Mouse (Mus musculus) cerebellum, adult 2 months (tissue): Measurements from ENCODE around the gene Ank2. TPM values are rescaled to one million over a fixed set of nuclear protein-coding genes. Genes with fewer than 3 reads are reported as not detected.
A peak's percentile ranks its signal among the peaks of the same experiment; 100 is the strongest.

Experiments
- DNase-seq, 2 experiments: peaks; one replicate each; pipeline ENCODE4 v3.0.0; 2021
- H3K27ac ChIP-seq: fragments of 200-500 bp; 2 replicates; pipeline ENCODE4 v1.5.1; 2012; ENCODE audit warnings: low read length, control low read depth, inconsistent platforms; ENCODE audit not compliant: insufficient read depth
- H3K27me3 ChIP-seq: fragments of 200-500 bp; 2 replicates; pipeline ENCODE4 v1.6.1; 2012; ENCODE audit warnings: inconsistent platforms, mild to moderate bottlenecking, low read length, moderate library complexity; ENCODE audit not compliant: control insufficient read depth, insufficient read depth
- H3K4me1 ChIP-seq: fragments of 200-500 bp; 2 replicates; pipeline ENCODE4 v1.6.1; 2011; ENCODE audit warnings: low read length; ENCODE audit not compliant: control insufficient read depth, insufficient read depth
- H3K4me3 ChIP-seq: fragments of 200-500 bp; replicated peaks from 2 replicates; pipeline ENCODE3; 2011; ENCODE audit warnings: mild to moderate bottlenecking, low read depth, low read length, control low read depth; ENCODE audit not compliant: insufficient read depth
- CTCF ChIP-seq: fragments of 200-500 bp; IDR thresholded peaks from 2 replicates; pipeline ENCODE4 v1.5.1; 2011; ENCODE audit warnings: low read depth, mild to moderate bottlenecking, control low read depth, low read length, moderate library complexity, borderline replicate concordance; ENCODE audit not compliant: insufficient read depth
- POLR2A ChIP-seq: fragments of 200-500 bp; IDR thresholded peaks from 2 replicates; pipeline ENCODE4 v1.6.1; 2011; ENCODE audit warnings: low read length, control low read depth, borderline replicate concordance; ENCODE audit not compliant: insufficient read depth
- WGBS: fragments of 180-500 bp; shearing (Covaris S2); methylation state at CpG from one replicate; pipeline ENCODE4 v1.1.7; 2018; 5-methylcytosine and 5-hydroxymethylcytosine counted together
- polyA plus RNA-seq: library from polyadenylated mRNA; depleted of rRNA; stranded (reverse); fragments of >200 nt; gene quantifications from 2 replicates; pipeline ENCODE4 v1.2.3, GENCODE M21; 2012

Ank2 gene
- polyA plus RNA-seq, 1 experiment, result 457 TPM

DNA sequence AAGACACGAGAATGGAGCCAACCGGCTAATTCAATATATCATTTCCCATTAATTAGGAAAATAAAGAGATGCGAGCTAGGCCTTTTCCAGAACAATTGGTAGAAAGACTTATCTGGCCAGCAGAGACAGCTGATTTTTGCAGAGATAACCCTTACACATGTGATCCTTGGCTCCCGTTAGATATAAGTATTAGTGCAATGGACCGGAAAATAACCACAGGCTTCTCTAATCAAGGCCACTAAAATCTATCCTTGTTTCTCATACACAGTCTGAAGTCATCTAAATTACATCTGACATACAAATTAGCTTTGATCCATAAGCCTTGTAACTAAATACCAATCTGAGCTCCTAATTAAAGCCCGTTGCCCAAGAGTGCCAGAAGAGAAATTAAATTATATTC, 181.5 kb downstream of the Ank2 start:
- no peak for DNase-seq
- Histone ChIP-seq H3K27me3 (no peaks in the 10 kb centered on the region), H3K4me3 (no peak overlapping the region), H3K4me1 (no peaks in the 10 kb centered on the region), H3K27ac (no peak overlapping the region)
- 79% methylated on average over 6 of the region's 6 CpGs for WGBS
- TF ChIP-seq POLR2A, result no peak
- TF ChIP-seq CTCF, result no peak

DNA sequence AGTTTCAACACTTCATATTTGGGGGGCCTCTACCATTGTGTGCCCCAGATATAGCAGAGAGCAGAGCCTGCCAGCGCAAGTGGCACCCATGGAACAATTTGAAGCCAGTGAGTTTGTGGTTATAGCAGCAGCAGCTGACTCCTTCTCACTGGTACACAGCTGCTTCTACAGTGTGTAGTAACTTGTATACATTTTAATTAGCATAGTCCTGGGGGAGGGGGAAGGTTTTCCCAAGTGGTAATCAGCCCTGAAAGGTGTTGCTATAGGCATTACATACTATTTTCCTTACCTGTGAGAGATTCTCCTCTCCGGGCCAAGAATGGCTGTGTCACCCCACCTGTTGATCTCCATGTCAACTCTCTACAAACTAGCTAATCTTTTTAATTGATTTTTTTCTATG, 182.4 kb downstream of the Ank2 start:
- Histone ChIP-seq H3K27me3 (no peaks in the 10 kb centered on the region; the same call in 1 of the 2 replicates), H3K4me3 (no peak overlapping the region), H3K4me1 (no peaks in the 10 kb centered on the region), H3K27ac (no peak overlapping the region)
- WGBS, result 99% methylated on average over 2 of the region's 2 CpGs
- DNase-seq, result no peak
- TF ChIP-seq POLR2A (no peak), CTCF (no peak)

GRCm38 (mm10) chr3:127311521-127311920, 187.6 kb downstream of the Ank2 start:
- 81% methylated on average over 6 of the region's 6 CpGs for WGBS
- Histone ChIP-seq H3K4me1 (no peaks in the 10 kb centered on the region; the same call in 1 of the 2 replicates), H3K27me3 (no peaks in the 10 kb centered on the region; the same call in 1 of the 2 replicates), H3K27ac (no peak overlapping the region), H3K4me3 (no peak overlapping the region)
- no peak for DNase-seq
- TF ChIP-seq CTCF (no peak), POLR2A (no peak)

DNA sequence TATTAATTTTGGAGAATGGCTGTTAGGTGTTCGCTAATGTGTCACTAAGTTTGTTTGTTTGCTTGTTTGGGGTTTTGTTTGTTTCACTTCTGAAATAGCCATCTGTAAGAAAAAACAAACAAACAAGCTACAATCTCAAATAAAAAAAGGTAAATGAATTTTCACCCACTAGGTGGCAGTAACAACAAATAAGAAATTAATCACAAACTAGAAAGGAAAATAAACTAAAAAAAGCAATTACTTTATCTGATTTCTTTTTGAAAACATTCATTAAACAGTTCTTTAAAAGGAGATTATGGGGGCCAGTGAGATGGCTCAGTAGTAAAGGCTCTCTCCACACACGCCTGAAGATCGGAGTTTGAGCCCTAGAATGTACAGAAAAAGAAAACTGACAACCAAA, 189.1 kb downstream of the Ank2 start:
- Histone ChIP-seq H3K4me3 (no peak overlapping the region), H3K4me1 (no peaks in the 10 kb centered on the region; the same call in 1 of the 2 replicates), H3K27me3 (no peaks in the 10 kb centered on the region; the same call in 1 of the 2 replicates), H3K27ac (no peak overlapping the region)
- TF ChIP-seq POLR2A (no peak), CTCF (peak; percentile 22; the same call in 1 of the 2 replicates)
- WGBS, result 90% methylated on average over 3 of the region's 3 CpGs
- DNase-seq, result no peak

- Histone ChIP-seq H3K27me3 (no peaks in the 10 kb centered on the region), H3K27ac (no peak overlapping the region)
Observed at GRCm38 (mm10) chr3:127303957-127304553, 195.1 kb downstream of the Ank2 start.

DNA sequence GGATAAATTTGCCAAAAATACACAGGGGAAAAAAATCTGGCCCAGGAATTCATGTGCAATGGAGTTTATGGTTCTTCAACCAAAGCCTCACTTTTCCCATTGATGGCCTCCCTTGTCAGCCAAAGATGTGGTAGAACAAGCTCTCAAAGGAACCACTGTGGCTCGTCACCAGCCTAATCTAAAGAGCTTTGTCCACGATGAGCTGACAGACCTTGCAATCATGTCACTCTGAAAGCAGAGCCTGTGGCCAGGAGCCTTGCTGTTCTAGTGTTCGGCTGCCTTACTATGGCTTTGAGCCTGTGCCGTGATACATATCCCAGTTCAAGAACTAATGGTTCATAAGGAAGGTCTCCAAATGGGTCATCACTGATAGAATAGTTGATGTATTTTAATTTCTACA, 196.1 kb downstream of the Ank2 start:
- no peak for DNase-seq
- TF ChIP-seq CTCF (no peak), POLR2A (no peak)
- no peak overlapping the region for H3K27ac ChIP-seq
- WGBS, result 70% methylated on average over 4 of the region's 4 CpGs
- 0 out of 2 replicates have a peak, but pooled peaks cover 2% of the 10 kb centered on the region for H3K4me1 ChIP-seq
- H3K27me3 ChIP-seq, result no peaks in the 10 kb centered on the region
- H3K4me3 ChIP-seq, result no peak overlapping the region

More at GRCm38 (mm10) chr3:127303957-127304553, 195.1 kb downstream of the Ank2 start:
- TF ChIP-seq POLR2A (no peak), CTCF (no peak)
- no peak for DNase-seq
- WGBS, result 32% methylated on average over 6 of the region's 6 CpGs
- H3K4me1 ChIP-seq, result 0 out of 2 replicates have a peak, but pooled peaks cover 2% of the 10 kb centered on the region
- no peak overlapping the region for H3K4me3 ChIP-seq

DNA sequence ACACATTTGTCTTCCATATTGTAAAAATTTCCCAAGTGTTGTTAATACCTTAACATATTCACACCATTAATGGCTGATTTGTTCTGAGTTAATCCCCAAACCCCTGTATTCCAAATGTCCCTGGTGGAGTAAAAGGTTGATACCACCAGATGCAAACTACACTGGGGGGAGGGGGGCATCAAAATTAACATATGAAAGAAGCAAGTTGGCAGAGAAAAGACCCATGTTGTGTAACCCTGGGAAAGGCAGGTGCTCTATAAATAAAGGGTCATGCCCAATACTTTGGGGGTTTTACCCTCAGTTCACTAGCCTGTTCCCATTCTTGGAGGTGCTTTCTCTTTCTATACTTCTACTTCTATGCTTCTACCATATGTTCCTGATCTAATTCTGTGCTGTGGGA, 198.4 kb downstream of the Ank2 start:
- Histone ChIP-seq H3K4me3 (no peak overlapping the region), H3K27ac (no peak overlapping the region), H3K27me3 (no peaks in the 10 kb centered on the region), H3K4me1 (0 out of 2 replicates have a peak, but pooled peaks cover 2% of the 10 kb centered on the region)
- TF ChIP-seq CTCF (no peak), POLR2A (no peak)
- no peak for DNase-seq

DNA sequence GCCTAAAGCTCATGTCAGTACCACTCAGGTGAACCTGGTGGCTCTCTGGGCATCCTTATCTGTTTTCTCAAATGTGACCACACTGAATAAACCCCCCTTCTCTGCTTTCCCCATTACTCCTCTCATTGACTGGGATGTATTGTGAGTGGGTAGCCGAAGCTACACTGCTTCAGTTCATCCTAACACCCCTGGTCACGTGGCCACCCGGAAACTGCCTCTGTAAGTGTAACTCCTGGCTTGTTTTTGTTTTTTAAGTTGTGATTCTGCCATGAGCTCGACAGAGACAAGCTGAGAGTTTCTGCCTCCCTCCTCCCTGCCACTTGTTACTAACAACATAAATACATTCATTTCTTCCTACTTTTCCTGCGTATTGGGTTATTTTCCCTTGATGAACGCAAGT, 203.2 kb downstream of the Ank2 start:
- H3K27me3 ChIP-seq, result no peaks in the 10 kb centered on the region
- no peak for TF ChIP-seq POLR2A
- TF ChIP-seq CTCF, result no peak
- no peak overlapping the region for H3K27ac ChIP-seq
- no peak for DNase-seq
- peaks cover 8% of the 10 kb centered on the region for H3K4me1 ChIP-seq
- H3K4me3 ChIP-seq, result no peak overlapping the region
- WGBS, result 90% methylated on average over 6 of the region's 6 CpGs
